Mouse (Mus musculus): ENCODE results near the gene Trpm8.
A peak's percentile ranks its signal among the peaks of the same experiment; 100 is the strongest.

- TF ChIP-seq CTCF (conservative IDR thresholded peaks at IDR 0.05; ENCODE audit: low read length) (peak; percentile 55), POU5F1 (IDR thresholded peaks at IDR 0.05; ENCODE audit: borderline replicate concordance, low read length) (no peak), NANOG (IDR thresholded peaks at IDR 0.05; ENCODE audit: borderline replicate concordance, low read length) (no peak)
Observed at GRCm38 (mm10) chr1:88434057-88434456, 156.6 kb downstream of the Trpm8 start.

Measured in E14TG2a.4 (cell line).